Mouse (Mus musculus) embryonic facial prominence, embryonic 14.5 days (tissue): ENCODE measurements around the gene Ptprm. TPM values are rescaled to one million over a fixed set of nuclear protein-coding genes. Genes with fewer than 3 reads are reported as not detected.

Experiments
- ATAC-seq: fragments of 200-750 bp; cut with Nextera tagmentation; 2 replicates; pipeline ENCODE4 v1.8.0; 2017; ENCODE audit warnings: low read depth, moderate number of reproducible peaks, moderate TSS enrichment
- DNase-seq: peaks from one replicate; pipeline ENCODE4 v3.0.0-alpha.2; 2015; ENCODE audit warnings: low spot score
- H3K27ac ChIP-seq: fragments of 300-500 bp; sonication (generic); replicated peaks from 2 replicates; pipeline ENCODE4 v1.5.1; 2014; ENCODE audit warnings: low read depth, mild to moderate bottlenecking, low read length, moderate library complexity
- H3K27me3 ChIP-seq: fragments of 300-500 bp; sonication (generic); replicated peaks from 2 replicates; pipeline ENCODE4 v1.6.1; 2014; ENCODE audit warnings: low read length; ENCODE audit not compliant: control insufficient read depth, insufficient read depth
- H3K36me3 ChIP-seq: fragments of 300-500 bp; sonication (generic); 2 replicates; pipeline ENCODE4 v1.6.1; 2014; ENCODE audit warnings: low read length, mixed read lengths; ENCODE audit not compliant: control insufficient read depth, insufficient read depth
- H3K4me1 ChIP-seq: fragments of 300-500 bp; sonication (generic); 2 replicates; pipeline ENCODE4 v1.6.1; 2014; ENCODE audit warnings: antibody characterized with exemption, low read length; ENCODE audit not compliant: control insufficient read depth, insufficient read depth
- H3K4me2 ChIP-seq: fragments of 300-500 bp; sonication (generic); 2 replicates; pipeline ENCODE4 v1.6.1; 2014; ENCODE audit warnings: low read depth, mild to moderate bottlenecking, low read length, moderate library complexity, mixed read lengths
- H3K4me3 ChIP-seq: fragments of 300-500 bp; sonication (generic); 2 replicates; pipeline ENCODE4 v1.5.1; 2014; ENCODE audit warnings: low read depth, mild to moderate bottlenecking, low read length
- H3K9ac ChIP-seq: fragments of 300-500 bp; sonication (generic); 2 replicates; pipeline ENCODE4 v1.6.1; 2014; ENCODE audit warnings: low read depth, mild to moderate bottlenecking, low read length, moderate library complexity, mixed read lengths
- H3K9me3 ChIP-seq: fragments of 300-500 bp; sonication (generic); 2 replicates; pipeline ENCODE4 v1.6.1; 2016; ENCODE audit warnings: low read length; ENCODE audit not compliant: control insufficient read depth
- WGBS: fragments of 180-500 bp; shearing (Covaris S2); extraction: QIAGEN DNeasy Blood & Tissue Kit; methylation state at CpG from one replicate; pipeline ENCODE4 v1.1.7; 2014; 5-methylcytosine and 5-hydroxymethylcytosine counted together
- polyA plus RNA-seq: library from polyadenylated mRNA; unstranded; fragments of >200 nt; fragmentation: Nextera tagmentation; extraction: Ambion mirVana; gene quantifications from 2 replicates; pipeline ENCODE4 v1.2.1, GENCODE M21; 2014

Gene Ptprm
- polyA plus RNA-seq, 1 experiment from 2014 or later: 20.4 TPM

DNA sequence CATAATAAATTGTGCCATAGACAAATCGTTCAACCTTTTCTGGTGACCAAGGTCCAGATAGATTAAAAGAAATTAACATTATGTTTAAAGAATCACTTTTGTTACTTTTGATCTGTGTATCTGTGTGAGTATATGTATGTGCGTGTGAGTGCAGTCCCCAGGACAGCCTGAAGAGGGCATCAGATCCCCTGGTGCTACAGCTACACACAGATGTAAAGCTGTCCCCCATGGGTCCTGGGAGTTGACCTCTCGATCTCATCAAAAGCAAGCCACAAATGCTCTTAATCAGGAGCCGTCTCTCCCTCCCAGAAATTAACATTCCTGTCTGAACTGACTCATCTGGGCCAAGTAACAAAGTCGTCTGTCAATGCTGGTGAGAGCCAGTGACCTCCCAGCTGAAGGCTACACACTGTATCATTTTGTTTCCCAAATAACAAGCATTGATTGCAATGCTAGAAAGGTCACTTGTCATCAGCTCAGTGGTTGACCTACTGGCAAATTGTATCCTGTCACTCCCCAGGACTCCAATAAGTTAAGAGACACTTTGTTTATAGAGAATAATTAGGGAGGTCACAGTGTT is 175.5 kb downstream of the Ptprm start:
- Histone ChIP-seq H3K4me2 (no peak overlapping the region), H3K27ac (no peak overlapping the region), H3K4me3 (no peak overlapping the region), H3K9me3 (peaks cover 7% of the 10 kb centered on the region), H3K9ac (no peak overlapping the region), H3K27me3 (no peaks in the 10 kb centered on the region), H3K4me1 (0 out of 2 replicates have a peak, but pooled peaks cover 2% of the 10 kb centered on the region), H3K36me3 (no peaks in the 10 kb centered on the region)
- 54% methylated on average over 5 of the region's 5 CpGs for WGBS
- no peak for DNase-seq
- no peak for ATAC-seq

- H3K27me3 ChIP-seq: no peaks in the 10 kb centered on the region
- H3K36me3 ChIP-seq: no peaks in the 10 kb centered on the region
- H3K27ac ChIP-seq: no peak overlapping the region
- peaks cover 7% of the 10 kb centered on the region for H3K9me3 ChIP-seq
- H3K9ac ChIP-seq: no peak overlapping the region
- H3K4me3 ChIP-seq: no peak overlapping the region
- peak; percentile 71; the same call in 1 of the 2 replicates for ATAC-seq
- no peak overlapping the region for H3K4me2 ChIP-seq
- 27% methylated on average over 2 of the region's 2 CpGs for WGBS
- H3K4me1 ChIP-seq: 0 out of 2 replicates have a peak, but pooled peaks cover 2% of the 10 kb centered on the region
- peak; percentile 79 for DNase-seq
Measured at GRCm38 (mm10) chr17:67175836-67176235, 178.4 kb downstream of the Ptprm start.

- Histone ChIP-seq H3K9me3 (no peaks in the 10 kb centered on the region), H3K27me3 (no peaks in the 10 kb centered on the region), H3K36me3 (no peaks in the 10 kb centered on the region), H3K27ac (no peak overlapping the region), H3K4me1 (0 out of 2 replicates have a peak, but pooled peaks cover 2% of the 10 kb centered on the region), H3K9ac (no peak overlapping the region), H3K4me3 (no peak overlapping the region), H3K4me2 (no peak overlapping the region)
- no peak for ATAC-seq
- no peak for DNase-seq
- WGBS: 83% methylated on average over 2 of the region's 2 CpGs
Measured at GRCm38 (mm10) chr17:67171353-67171752, 182.9 kb downstream of the Ptprm start.

- Histone ChIP-seq H3K27ac (no peak overlapping the region), H3K27me3 (no peaks in the 10 kb centered on the region), H3K9ac (no peak overlapping the region), H3K4me2 (no peak overlapping the region), H3K36me3 (no peaks in the 10 kb centered on the region), H3K4me1 (0 out of 2 replicates have a peak, but pooled peaks cover 2% of the 10 kb centered on the region), H3K9me3 (no peaks in the 10 kb centered on the region), H3K4me3 (no peak overlapping the region)
- no peak for DNase-seq
- ATAC-seq: no peak
- 70% methylated on average over 7 of the region's 7 CpGs for WGBS
Measured at GRCm38 (mm10) chr17:67170696-67171095, 183.6 kb downstream of the Ptprm start.

DNA sequence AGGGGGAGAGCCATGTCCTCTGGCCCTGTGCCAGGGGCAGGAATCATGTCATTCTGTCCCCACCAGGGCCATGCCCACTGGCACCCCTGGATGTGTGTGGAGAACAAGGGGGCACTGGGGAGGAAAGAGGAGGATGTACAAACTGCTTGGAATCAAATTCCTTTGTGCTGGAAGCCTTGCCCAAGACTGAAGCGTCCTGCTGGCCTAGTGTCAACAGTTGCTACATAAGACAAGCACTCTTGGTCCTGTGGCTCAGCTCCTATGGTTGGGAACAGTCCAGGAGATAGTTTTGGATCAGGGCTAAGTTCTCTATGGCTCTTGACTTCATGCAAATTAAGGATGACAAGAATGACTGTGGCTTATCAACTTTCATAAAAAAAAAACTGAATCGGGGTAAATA is 188.4 kb downstream of the Ptprm start:
- Histone ChIP-seq H3K9ac (no peak overlapping the region), H3K27me3 (no peaks in the 10 kb centered on the region), H3K4me2 (no peak overlapping the region), H3K36me3 (no peaks in the 10 kb centered on the region), H3K27ac (no peak overlapping the region), H3K4me3 (no peak overlapping the region), H3K4me1 (no peaks in the 10 kb centered on the region), H3K9me3 (no peaks in the 10 kb centered on the region)
- DNase-seq (no peak), ATAC-seq (no peak)
- 77% methylated on average over 2 of the region's 2 CpGs for WGBS

- H3K36me3 ChIP-seq: no peaks in the 10 kb centered on the region
- no peaks in the 10 kb centered on the region for H3K27me3 ChIP-seq
- no peaks in the 10 kb centered on the region for H3K4me1 ChIP-seq
- H3K4me2 ChIP-seq: no peak overlapping the region
- H3K4me3 ChIP-seq: no peak overlapping the region
- H3K27ac ChIP-seq: no peak overlapping the region
- H3K9me3 ChIP-seq: no peaks in the 10 kb centered on the region
- DNase-seq: no peak
- H3K9ac ChIP-seq: no peak overlapping the region
- 69% methylated on average over 8 of the region's 8 CpGs for WGBS
- no peak for ATAC-seq
Measured at GRCm38 (mm10) chr17:67159611-67160010, 194.6 kb downstream of the Ptprm start.

- 79% methylated on average over 7 of the region's 7 CpGs for WGBS
- Histone ChIP-seq H3K9me3 (no peaks in the 10 kb centered on the region), H3K4me3 (no peak overlapping the region), H3K36me3 (no peaks in the 10 kb centered on the region), H3K27ac (no peak overlapping the region), H3K27me3 (no peaks in the 10 kb centered on the region), H3K4me1 (no peaks in the 10 kb centered on the region), H3K4me2 (no peak overlapping the region), H3K9ac (no peak overlapping the region)
- ATAC-seq (no peak), DNase-seq (no peak)
Measured at GRCm38 (mm10) chr17:67157089-67157752, 197.0 kb downstream of the Ptprm start.

GRCm38 (mm10) chr17:67152218-67152617 is 202.0 kb downstream of the Ptprm start:
- Histone ChIP-seq H3K4me3 (no peak overlapping the region), H3K4me2 (no peak overlapping the region), H3K27ac (no peak overlapping the region), H3K4me1 (no peaks in the 10 kb centered on the region), H3K36me3 (no peaks in the 10 kb centered on the region), H3K9ac (no peak overlapping the region), H3K9me3 (no peaks in the 10 kb centered on the region), H3K27me3 (no peaks in the 10 kb centered on the region)
- 90% methylated on average over 3 of the region's 3 CpGs for WGBS
- DNase-seq: no peak
- ATAC-seq: no peak

GRCm38 (mm10) chr17:67150441-67150840 is 203.8 kb downstream of the Ptprm start:
- DNase-seq (no peak), ATAC-seq (no peak)
- no peak overlapping the region for H3K27ac ChIP-seq
- H3K9ac ChIP-seq: no peak overlapping the region
- H3K9me3 ChIP-seq: no peaks in the 10 kb centered on the region
- 83% methylated on average over 2 of the region's 2 CpGs for WGBS
- no peak overlapping the region for H3K4me3 ChIP-seq
- H3K27me3 ChIP-seq: no peaks in the 10 kb centered on the region
- no peaks in the 10 kb centered on the region for H3K4me1 ChIP-seq
- no peak overlapping the region for H3K4me2 ChIP-seq
- no peaks in the 10 kb centered on the region for H3K36me3 ChIP-seq
